Mouse (Mus musculus) olfactory bulb, adult 2 months (tissue): ENCODE measurements around the gene Cabp7.

Source experiments
- CTCF ChIP-seq: fragments of 200-500 bp; IDR thresholded peaks from 2 replicates; pipeline ENCODE4 v1.5.1; 2012; ENCODE audit warnings: low read depth, mild to moderate bottlenecking, low read length, moderate library complexity; ENCODE audit not compliant: insufficient read depth
- POLR2A ChIP-seq: fragments of 200-500 bp; IDR thresholded peaks from 2 replicates; pipeline ENCODE4 v1.6.1; 2012; ENCODE audit warnings: mild to moderate bottlenecking, low read depth, low read length, moderate library complexity; ENCODE audit not compliant: insufficient read depth

- TF ChIP-seq CTCF (no peak), POLR2A (no peak)
These were observed 38.1 kb upstream of the Cabp7 start for GRCm38 (mm10) chr11:4784629-4785142.
